8 mouse cellular contexts compared by ENCODE assay signal in genomic region chr7:25247498-25247897, GRCm38 (mm10). TPM values are rescaled to one million over a fixed set of nuclear protein-coding genes. Genes with fewer than 3 reads are reported as not detected.
DNase-seq lines count a peak whose midpoint lies in the region; ATAC-seq and TF ChIP-seq lines count a peak whose summit lies in the region.

No protein-coding gene starts in this region.

- H3K4me2 ChIP-seq in kidney, embryonic 15.5 days: peak overlapping the region; percentile 94
- H3K4me2 ChIP-seq in embryonic facial prominence, embryonic 14.5 days (ENCODE audit: low read depth, low read length): peak overlapping the region; percentile 66
- peak overlapping the region; percentile 92 for H3K4me2 ChIP-seq in hindbrain, postnatal 0 days (ENCODE audit: low read depth, low read length)
- H3K4me2 ChIP-seq in midbrain, embryonic 16.5 days (ENCODE audit: low read length): peak overlapping the region; percentile 97

- peak overlapping the region; percentile 75 for H3K9ac ChIP-seq in kidney, embryonic 15.5 days
- peak overlapping the region; percentile 97 for H3K9ac ChIP-seq in embryonic facial prominence, embryonic 14.5 days (ENCODE audit: low read depth, low read length)
- peak overlapping the region; percentile 71 for H3K9ac ChIP-seq in hindbrain, postnatal 0 days (replicated peaks; ENCODE audit: low read length)
- peak overlapping the region; percentile 72 for H3K9ac ChIP-seq in midbrain, embryonic 16.5 days (ENCODE audit: low read depth, low read length)

- 9% methylated on average over 3 of the region's 3 CpGs for WGBS in kidney, embryonic 15.5 days
- WGBS in embryonic facial prominence, embryonic 14.5 days: 8% methylated on average over 3 of the region's 3 CpGs
- 17% methylated on average over 3 of the region's 3 CpGs for WGBS in hindbrain, postnatal 0 days
- WGBS in midbrain, embryonic 16.5 days: 18% methylated on average over 3 of the region's 3 CpGs

- TF ChIP-seq CTCF in hindbrain, postnatal 0 days (IDR thresholded peaks at IDR 0.05; ENCODE audit: low read depth): no peak

- no peak for ATAC-seq in kidney, embryonic 15.5 days (replicated peaks; ENCODE audit: low FRiP score)
- no peak for ATAC-seq in embryonic facial prominence, embryonic 14.5 days (ENCODE audit: low read depth)
- ATAC-seq in hindbrain, postnatal 0 days: no peak
- ATAC-seq in midbrain, embryonic 16.5 days: no peak

- no peaks in the 10 kb centered on the region for H3K27me3 ChIP-seq in kidney, embryonic 15.5 days
- H3K27me3 ChIP-seq in embryonic facial prominence, embryonic 14.5 days (replicated peaks; ENCODE audit: control insufficient read depth, insufficient read depth, low read length): no peaks in the 10 kb centered on the region
- no peaks in the 10 kb centered on the region for H3K27me3 ChIP-seq in hindbrain, postnatal 0 days (ENCODE audit: insufficient read depth, low read length)
- no peaks in the 10 kb centered on the region for H3K27me3 ChIP-seq in midbrain, embryonic 16.5 days (ENCODE audit: control insufficient read depth, insufficient read depth, low read depth, low read length)

- peak overlapping the region; percentile 76 for H3K4me3 ChIP-seq in kidney, embryonic 15.5 days (replicated peaks)
- H3K4me3 ChIP-seq in embryonic facial prominence, embryonic 14.5 days (ENCODE audit: low read depth, low read length): peak overlapping the region; percentile 93
- peak overlapping the region; percentile 83 for H3K4me3 ChIP-seq in hindbrain, postnatal 0 days (ENCODE audit: low read length)
- H3K4me3 ChIP-seq in midbrain, embryonic 16.5 days (ENCODE audit: low read depth, low read length): peak overlapping the region; percentile 76

- peaks cover 69% of the 10 kb centered on the region for H3K4me1 ChIP-seq in kidney, embryonic 15.5 days
- H3K4me1 ChIP-seq in embryonic facial prominence, embryonic 14.5 days (ENCODE audit: control insufficient read depth, insufficient read depth, low read length): peaks cover 25% of the 10 kb centered on the region
- H3K4me1 ChIP-seq in hindbrain, postnatal 0 days (ENCODE audit: insufficient read depth, low read length): peaks cover 17% of the 10 kb centered on the region
- H3K4me1 ChIP-seq in midbrain, embryonic 16.5 days (ENCODE audit: control insufficient read depth, insufficient read depth, low read length): peaks cover 52% of the 10 kb centered on the region

- H3K36me3 ChIP-seq in kidney, embryonic 15.5 days: peaks cover 36% of the 10 kb centered on the region
- peaks cover 40% of the 10 kb centered on the region for H3K36me3 ChIP-seq in embryonic facial prominence, embryonic 14.5 days (ENCODE audit: control insufficient read depth, insufficient read depth, low read length)
- H3K36me3 ChIP-seq in hindbrain, postnatal 0 days (ENCODE audit: insufficient read depth, low read length): no peaks in the 10 kb centered on the region
- H3K36me3 ChIP-seq in midbrain, embryonic 16.5 days (ENCODE audit: control insufficient read depth, insufficient read depth, low read length): no peaks in the 10 kb centered on the region

- no peak for DNase-seq in kidney, adult 8-10 months
- no peak for DNase-seq in embryonic facial prominence, embryonic 14.5 days (ENCODE audit: low spot score)
- DNase-seq in hindbrain, postnatal 0 days (ENCODE audit: low spot score): no peak
- no peak for DNase-seq in urinary bladder, postnatal 10 days (ENCODE audit: low spot score)
- DNase-seq in urinary bladder, postnatal 14 days (ENCODE audit: low spot score): no peak
- DNase-seq in lung, postnatal 36 days: no peak

- H3K9me3 ChIP-seq in kidney, embryonic 15.5 days (replicated peaks): no peaks in the 10 kb centered on the region
- no peaks in the 10 kb centered on the region for H3K9me3 ChIP-seq in embryonic facial prominence, embryonic 14.5 days (ENCODE audit: control insufficient read depth, low read length)
- no peaks in the 10 kb centered on the region for H3K9me3 ChIP-seq in hindbrain, postnatal 0 days (ENCODE audit: low read length)
- no peaks in the 10 kb centered on the region for H3K9me3 ChIP-seq in midbrain, embryonic 16.5 days (replicated peaks; ENCODE audit: control insufficient read depth, low read length, poor library complexity, severe bottlenecking)

- peak overlapping the region; percentile 98 for H3K27ac ChIP-seq in kidney, embryonic 15.5 days
- peak overlapping the region; percentile 99 for H3K27ac ChIP-seq in embryonic facial prominence, embryonic 14.5 days (replicated peaks; ENCODE audit: low read depth, low read length)
- H3K27ac ChIP-seq in hindbrain, postnatal 0 days: peak overlapping the region; percentile 87
- H3K27ac ChIP-seq in midbrain, embryonic 16.5 days (ENCODE audit: low read length): peak overlapping the region; percentile 75

RNA-seq across cellular contexts. Expression of gene Erf, which starts 3.1 kb away (rescaled TPM):
- polyA plus RNA-seq in kidney, embryonic 15.5 days (2015; fragmentation: Nextera tagmentation; extraction: Ambion mirVana): 16.9 and 17.9 TPM in 2 replicates
- polyA plus RNA-seq in embryonic facial prominence, embryonic 14.5 days (2014; fragmentation: Nextera tagmentation; extraction: Ambion mirVana): 23.3 and 26.0 TPM in 2 replicates
- 19.0 and 20.8 TPM in 2 replicates for total RNA-seq in hindbrain, postnatal 0 days (2014; rRNA removed)
- polyA plus RNA-seq in hindbrain, postnatal 0 days (2015; fragmentation: Nextera tagmentation; extraction: Ambion mirVana): 3.0 and 3.7 TPM in 2 replicates
- 2.3 and 2.8 TPM in 2 replicates for polyA plus RNA-seq in midbrain, embryonic 16.5 days (2015; fragmentation: Nextera tagmentation; extraction: Ambion mirVana)

RNA-seq across cellular contexts. Expression of gene Gsk3a, which starts 9.8 kb away (rescaled TPM):
- polyA plus RNA-seq in kidney, embryonic 15.5 days (2015; fragmentation: Nextera tagmentation; extraction: Ambion mirVana): 10.7 and 12.1 TPM in 2 replicates
- polyA plus RNA-seq in embryonic facial prominence, embryonic 14.5 days (2014; fragmentation: Nextera tagmentation; extraction: Ambion mirVana): 14.3 and 14.8 TPM in 2 replicates
- 151 and 160 TPM in 2 replicates for total RNA-seq in hindbrain, postnatal 0 days (2014; rRNA removed)
- polyA plus RNA-seq in hindbrain, postnatal 0 days (2015; fragmentation: Nextera tagmentation; extraction: Ambion mirVana): 17.5 and 19.8 TPM in 2 replicates
- polyA plus RNA-seq in midbrain, embryonic 16.5 days (2015; fragmentation: Nextera tagmentation; extraction: Ambion mirVana): 16.2 and 17.8 TPM in 2 replicates

RNA-seq across cellular contexts. Expression of gene Cic, which starts 20.0 kb away (rescaled TPM):
- 28.2 and 32.4 TPM in 2 replicates for polyA plus RNA-seq in kidney, embryonic 15.5 days (2015; fragmentation: Nextera tagmentation; extraction: Ambion mirVana)
- polyA plus RNA-seq in embryonic facial prominence, embryonic 14.5 days (2014; fragmentation: Nextera tagmentation; extraction: Ambion mirVana): 48.8 and 49.0 TPM in 2 replicates
- 153 and 155 TPM in 2 replicates for total RNA-seq in hindbrain, postnatal 0 days (2014; rRNA removed)
- polyA plus RNA-seq in hindbrain, postnatal 0 days (2015; fragmentation: Nextera tagmentation; extraction: Ambion mirVana): 28.2 and 30.6 TPM in 2 replicates
- polyA plus RNA-seq in midbrain, embryonic 16.5 days (2015; fragmentation: Nextera tagmentation; extraction: Ambion mirVana): 33.8 and 38.8 TPM in 2 replicates

RNA-seq across cellular contexts. Expression of gene Zfp526, which starts 26.3 kb away (rescaled TPM):
- 2.5 and 2.6 TPM in 2 replicates for polyA plus RNA-seq in kidney, embryonic 15.5 days (2015; fragmentation: Nextera tagmentation; extraction: Ambion mirVana)
- 4.1 and 4.4 TPM in 2 replicates for polyA plus RNA-seq in embryonic facial prominence, embryonic 14.5 days (2014; fragmentation: Nextera tagmentation; extraction: Ambion mirVana)
- 9.6 and 10.1 TPM in 2 replicates for total RNA-seq in hindbrain, postnatal 0 days (2014; rRNA removed)
- polyA plus RNA-seq in hindbrain, postnatal 0 days (2015; fragmentation: Nextera tagmentation; extraction: Ambion mirVana): 0.66 and 0.85 TPM in 2 replicates
- 1.7 TPM in 2 replicates for polyA plus RNA-seq in midbrain, embryonic 16.5 days (2015; fragmentation: Nextera tagmentation; extraction: Ambion mirVana)

RNA-seq across cellular contexts. Expression of gene Dedd2, which starts 27.1 kb away (rescaled TPM):
- polyA plus RNA-seq in kidney, embryonic 15.5 days (2015; fragmentation: Nextera tagmentation; extraction: Ambion mirVana): 10.2 and 11.7 TPM in 2 replicates
- 8.3 and 9.4 TPM in 2 replicates for polyA plus RNA-seq in embryonic facial prominence, embryonic 14.5 days (2014; fragmentation: Nextera tagmentation; extraction: Ambion mirVana)
- total RNA-seq in hindbrain, postnatal 0 days (2014; rRNA removed): 22.5 and 31.7 TPM in 2 replicates
- polyA plus RNA-seq in hindbrain, postnatal 0 days (2015; fragmentation: Nextera tagmentation; extraction: Ambion mirVana): 19.8 and 20.2 TPM in 2 replicates
- polyA plus RNA-seq in midbrain, embryonic 16.5 days (2015; fragmentation: Nextera tagmentation; extraction: Ambion mirVana): 14.1 and 14.6 TPM in 2 replicates
